Mouse (Mus musculus): ENCODE measurements at regions not wholly inside any gene's neighbourhood (a gene's known extent, or its start where the extent isn't known, plus 50 kb on each side); places are given as distances from the start of the nearest gene placed in this dataset.

DNA sequence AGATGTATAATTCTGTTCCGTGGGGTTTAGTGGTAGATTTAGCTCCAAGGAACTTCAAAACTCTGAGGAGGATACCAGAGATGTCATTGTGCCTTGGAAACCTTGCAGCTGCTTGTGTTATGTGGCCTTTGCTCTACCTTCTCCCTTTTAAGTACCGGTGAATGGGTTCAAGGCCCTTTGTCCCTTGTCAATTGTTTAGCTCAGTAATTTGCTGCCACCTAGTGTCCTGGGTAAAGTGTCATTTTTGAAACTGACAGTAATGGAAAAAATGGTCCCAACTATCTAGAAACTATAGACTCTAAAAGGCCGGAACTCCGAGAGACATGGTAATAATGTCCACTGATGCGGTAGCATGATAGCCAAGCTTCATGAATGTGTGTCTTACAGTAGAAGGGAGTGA is 90.8 kb upstream of the Phactr1 start:
- DNase-seq (ENCODE audit: low read depth, low spot score) = peak; percentile 11

DNA sequence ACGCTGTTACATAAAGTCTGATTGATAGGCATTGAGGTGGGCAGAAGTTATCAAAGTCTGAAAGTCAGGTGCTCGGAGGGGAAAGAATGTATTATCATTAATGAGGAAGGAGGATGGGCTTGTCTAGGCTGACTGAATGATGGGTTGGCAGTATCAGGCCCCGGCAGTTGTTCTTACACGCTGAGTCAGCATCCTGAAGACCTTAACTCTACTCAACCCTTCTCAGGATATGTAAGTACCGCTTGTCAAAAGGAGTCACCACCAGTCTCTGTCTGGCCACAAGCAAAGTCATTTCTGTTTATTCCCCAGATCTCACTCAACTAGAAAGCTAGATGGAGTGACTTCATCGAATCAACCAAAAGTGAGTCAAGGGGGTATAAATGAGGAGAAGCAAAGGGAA is 90.0 kb upstream of the Phactr1 start:
- DNase-seq (ENCODE audit: low read depth, low spot score) = no peak

DNA sequence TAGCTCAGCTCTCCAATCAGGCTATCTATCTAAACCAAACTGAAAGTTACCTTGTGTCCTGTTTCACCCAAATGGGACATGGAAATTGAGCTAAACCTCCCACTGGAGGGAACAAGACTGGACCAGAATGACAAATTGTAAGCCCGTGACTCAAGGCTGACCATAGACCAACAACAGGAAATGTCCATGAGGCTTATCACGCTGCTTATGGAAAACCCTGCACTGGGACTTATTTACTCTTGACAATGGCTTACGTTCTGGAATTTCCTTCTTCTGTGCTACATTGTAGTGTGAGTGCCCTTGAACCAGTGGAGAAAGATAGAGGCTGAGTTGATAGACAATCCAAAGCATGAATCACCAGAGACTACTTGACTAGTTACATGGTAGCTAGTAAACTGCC is 87.5 kb upstream of the Phactr1 start:
- no peak for DNase-seq (ENCODE audit: low read depth, low spot score)

GRCm38 (mm10) chr13:42593488-42594170 is 86.8 kb upstream of the Phactr1 start:
- no peak for DNase-seq (ENCODE audit: low read depth, low spot score)

DNA sequence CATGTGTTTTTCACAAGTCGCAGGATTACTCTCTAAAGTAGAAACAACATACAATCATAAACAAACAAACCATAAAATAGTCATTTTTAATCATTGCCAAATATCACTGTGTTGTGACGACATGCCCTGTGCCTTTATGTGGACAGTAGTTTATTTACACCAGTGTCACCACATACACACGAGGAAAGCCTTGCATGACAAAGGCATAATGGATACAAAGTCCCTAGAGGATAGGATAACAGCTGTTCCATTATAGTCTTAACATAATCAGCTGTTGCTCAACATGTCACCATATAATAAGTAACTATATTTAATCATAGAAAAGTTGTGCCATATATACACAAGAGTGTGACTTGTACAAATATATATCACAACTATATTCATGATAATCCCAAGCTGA is 85.2 kb upstream of the Phactr1 start:
- DNase-seq (ENCODE audit: low read depth, low spot score) = no peak

DNA sequence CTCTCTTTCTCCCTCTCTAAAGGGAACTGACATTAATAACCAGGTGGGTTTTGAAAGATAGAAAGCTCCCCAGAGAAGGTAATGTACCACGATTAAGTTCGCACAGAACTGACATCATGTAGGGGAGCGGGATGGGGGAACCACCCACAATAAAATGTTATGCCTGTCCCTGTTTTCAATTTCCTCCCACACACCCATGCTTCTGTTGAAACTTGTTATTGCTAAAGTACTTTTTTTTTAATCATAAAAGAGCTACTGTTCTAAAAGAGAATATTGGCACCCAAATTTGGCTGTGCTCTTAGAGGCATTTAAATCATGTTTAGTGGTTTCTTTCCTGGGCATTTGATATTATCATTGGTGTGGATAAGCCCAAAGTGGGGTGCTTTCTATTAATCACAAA is 82.6 kb upstream of the Phactr1 start:
- DNase-seq (ENCODE audit: low read depth, low spot score) = no peak

DNA sequence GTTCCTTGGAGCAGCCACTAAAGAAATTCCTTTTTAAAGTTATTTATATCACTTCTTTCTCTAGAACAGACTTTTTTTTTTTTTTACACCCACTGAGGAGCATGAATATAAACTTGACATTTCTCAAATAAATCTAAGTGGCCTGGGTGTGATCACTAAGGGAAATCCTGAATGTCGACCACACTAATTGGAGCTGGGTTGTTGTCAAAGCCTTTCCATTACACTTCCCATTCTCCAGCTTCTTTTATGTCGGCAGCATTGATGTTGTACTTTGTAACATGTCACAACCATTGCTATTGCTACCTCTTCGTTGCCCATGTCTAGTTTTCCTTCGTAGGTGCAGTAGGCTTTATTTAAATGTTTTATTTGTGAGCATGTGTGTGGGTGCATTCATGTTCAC is 77.1 kb upstream of the Phactr1 start:
- no peak for DNase-seq (ENCODE audit: low read depth, low spot score)

- DNase-seq (ENCODE audit: low read depth, low spot score) = no peak
These were observed 72.7 kb upstream of the Phactr1 start for GRCm38 (mm10) chr13:42607735-42608134.

DNA sequence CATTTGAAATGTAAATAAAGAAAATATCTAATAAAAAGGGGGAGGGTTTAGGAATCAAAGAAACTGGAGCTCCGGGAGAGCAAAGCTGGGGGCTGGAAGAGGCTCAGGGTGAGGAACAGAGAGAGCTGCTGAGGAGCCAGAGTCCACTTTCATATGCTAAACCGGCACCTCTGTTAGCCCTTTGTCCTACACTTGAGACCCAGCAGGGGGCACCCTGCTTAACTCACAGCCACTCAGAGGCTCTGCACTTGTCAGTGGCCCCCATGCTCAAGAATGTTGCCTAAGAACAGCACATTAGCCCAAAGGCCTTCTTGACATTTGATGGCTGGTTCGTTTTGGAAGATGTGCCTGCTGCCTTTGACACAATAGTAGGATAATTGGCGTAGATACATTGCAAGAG is 71.5 kb upstream of the Phactr1 start:
- no peak for DNase-seq (ENCODE audit: low read depth, low spot score)

GRCm38 (mm10) chr13:42613326-42613725 is 67.1 kb upstream of the Phactr1 start:
- no peak for DNase-seq (ENCODE audit: low read depth, low spot score)

- DNase-seq (ENCODE audit: low read depth, low spot score) = no peak
These were observed 64.6 kb upstream of the Phactr1 start for GRCm38 (mm10) chr13:42615826-42616225.

GRCm38 (mm10) chr13:42617225-42617624 is 63.2 kb upstream of the Phactr1 start:
- DNase-seq (ENCODE audit: low read depth, low spot score) = no peak

- no peak for DNase-seq (ENCODE audit: low read depth, low spot score)
These were observed 62.6 kb upstream of the Phactr1 start for GRCm38 (mm10) chr13:42617844-42618243.

- no peak for DNase-seq (ENCODE audit: low read depth, low spot score)
These were observed 60.7 kb upstream of the Phactr1 start for GRCm38 (mm10) chr13:42619555-42620280.

GRCm38 (mm10) chr13:42623491-42623890 is 56.9 kb upstream of the Phactr1 start:
- DNase-seq (ENCODE audit: low read depth, low spot score) = peak; percentile 53
